Mouse (Mus musculus) forebrain, embryonic 10.5 days (tissue): Measurements from ENCODE around the gene Sh3bp1. TPM values are rescaled to one million over a fixed set of nuclear protein-coding genes. Genes with fewer than 3 reads are reported as not detected.

Experiments used
- DNase-seq: peaks from one replicate; pipeline ENCODE4 v3.0.0-alpha.2; 2017; ENCODE audit warnings: low spot score; ENCODE audit errors: extremely low spot score
- H3K27ac ChIP-seq: fragments of 300-500 bp; sonication (generic); 2 replicates; pipeline ENCODE4 v1.5.1; 2016; ENCODE audit warnings: mild to moderate bottlenecking
- H3K27me3 ChIP-seq: fragments of 300-500 bp; sonication (generic); 2 replicates; pipeline ENCODE4 v1.6.1; 2016; ENCODE audit warnings: mild to moderate bottlenecking; ENCODE audit not compliant: poor library complexity, severe bottlenecking
- H3K36me3 ChIP-seq: fragments of 300-500 bp; sonication (generic); replicated peaks from 2 replicates; pipeline ENCODE4 v1.6.1; 2016; ENCODE audit warnings: mild to moderate bottlenecking, moderate library complexity
- H3K4me1 ChIP-seq: fragments of 300-500 bp; sonication (generic); 2 replicates; pipeline ENCODE4 v1.6.1; 2016
- H3K4me3 ChIP-seq: fragments of 300-500 bp; sonication (generic); 2 replicates; pipeline ENCODE4 v1.5.1; 2016; ENCODE audit warnings: mild to moderate bottlenecking, moderate library complexity
- H3K9me3 ChIP-seq: fragments of 300-500 bp; sonication (generic); 2 replicates; pipeline ENCODE4 v1.6.1; 2016; ENCODE audit warnings: mild to moderate bottlenecking, moderate library complexity
- WGBS: fragments of 180-500 bp; shearing (Covaris S2); methylation state at CpG from one replicate; pipeline ENCODE4 v1.1.7; 2016; 5-methylcytosine and 5-hydroxymethylcytosine counted together
- polyA plus RNA-seq: library from polyadenylated mRNA; unstranded; fragments of >200 nt; fragmentation: Nextera tagmentation; extraction: Ambion mirVana; gene quantifications from 2 replicates; pipeline ENCODE4 v1.2.1, GENCODE M21; 2016

The Sh3bp1 gene
- polyA plus RNA-seq, 1 experiment from 2014 or later = 21.0 TPM

DNA sequence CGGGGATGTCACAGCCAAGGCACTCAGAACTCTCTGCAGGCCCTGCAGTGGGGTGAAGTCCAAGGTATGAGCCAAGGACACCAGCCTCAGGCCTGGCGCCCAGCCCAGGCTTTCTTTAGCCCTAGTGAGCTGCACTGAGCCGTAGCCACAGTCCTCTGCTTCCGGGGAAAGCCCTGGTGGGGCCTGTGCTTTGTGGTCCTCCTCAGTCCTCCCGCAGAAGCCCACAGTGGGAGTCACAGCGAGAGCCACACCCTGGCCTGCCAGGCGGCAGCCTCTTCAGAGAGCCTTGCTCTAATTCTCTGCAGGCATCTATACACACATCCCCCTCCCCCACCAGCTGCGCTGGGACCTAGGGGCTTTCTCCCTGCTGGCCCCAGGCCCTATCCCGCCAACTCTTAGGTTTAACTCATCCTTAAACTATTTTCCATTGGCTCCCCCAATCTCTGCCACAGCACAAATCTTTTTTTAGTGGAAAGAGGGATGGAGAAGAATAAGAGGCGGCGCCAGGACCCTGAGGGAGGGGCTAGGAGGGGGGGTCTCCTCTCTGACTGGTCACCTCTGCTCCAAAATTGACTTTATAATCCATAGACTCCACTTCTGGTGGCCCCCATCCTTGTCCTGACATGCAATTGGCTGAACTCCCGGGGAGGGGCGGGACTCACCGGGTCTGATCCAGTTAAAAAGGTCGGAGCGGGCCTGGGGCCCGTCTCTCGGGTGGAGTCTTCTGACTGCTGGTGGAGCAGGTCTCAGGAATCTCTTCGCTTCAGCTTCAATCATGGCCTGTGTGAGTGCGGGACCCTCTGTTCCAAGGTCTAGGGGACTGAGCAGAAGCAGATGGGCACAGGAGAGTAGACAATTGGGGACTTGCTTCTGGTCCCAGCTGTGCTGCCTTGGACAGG is 26.7 kb downstream of the Sh3bp1 start, which contains the start of gene Lgals1:
TSS of gene Lgals1 (plus strand) at position 705 of the 899 bp plus-strand sequence.
- peaks cover 56% of the 10 kb centered on the region for H3K4me1 ChIP-seq
- WGBS = 8% methylated on average over 20 of the region's 20 CpGs
- peak within 1 kb of the TSS; percentile 51 for H3K4me3 ChIP-seq
- peak; percentile 78 for DNase-seq
- peaks cover 12% of the 10 kb centered on the region for H3K36me3 ChIP-seq
- no peaks in the 10 kb centered on the region for H3K9me3 ChIP-seq
- peaks cover 27% of the 10 kb centered on the region for H3K27me3 ChIP-seq
- H3K27ac ChIP-seq = peak within 1 kb of the TSS; percentile 79

DNA sequence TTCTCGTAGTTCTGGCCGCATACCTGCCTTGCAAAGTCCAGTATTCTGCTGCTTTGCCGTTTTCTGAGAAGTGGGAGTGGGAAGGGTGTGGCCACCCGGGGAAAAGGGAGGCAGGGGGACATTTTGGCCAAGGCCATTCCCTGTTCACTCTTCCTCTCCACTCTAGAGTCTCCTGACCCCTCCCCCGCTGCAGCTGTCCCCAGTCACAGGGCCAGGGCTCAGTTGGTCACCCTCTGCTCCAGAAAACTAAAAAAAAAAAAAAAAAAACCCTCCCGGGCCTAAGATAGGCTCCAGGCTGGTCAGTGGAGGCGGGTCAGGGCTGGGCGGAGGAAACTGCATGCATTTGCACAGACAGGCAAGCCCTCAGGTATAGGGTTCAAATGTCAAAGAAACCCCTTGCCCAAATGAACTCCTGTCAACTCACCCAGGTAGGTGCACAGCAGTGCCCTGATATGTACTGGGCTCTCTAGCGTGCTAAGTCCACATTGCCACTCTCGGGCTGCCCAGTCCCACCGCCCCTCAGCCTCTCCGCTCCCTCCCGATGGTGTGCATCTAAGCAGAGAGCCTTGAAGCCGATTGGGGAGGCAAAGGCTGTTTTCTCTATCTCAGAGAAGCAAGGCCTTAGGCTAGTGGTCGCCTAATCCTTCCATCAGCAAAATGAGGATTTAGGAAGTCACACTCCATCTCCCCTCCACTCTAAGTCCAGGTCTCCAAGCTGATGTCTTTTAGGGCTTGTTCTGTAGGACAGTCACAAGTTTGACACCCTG is 27.6 kb downstream of the Sh3bp1 start:
- Histone ChIP-seq H3K4me1 (peaks cover 57% of the 10 kb centered on the region), H3K27ac (peak overlapping the region; percentile 79), H3K36me3 (peaks cover 12% of the 10 kb centered on the region), H3K4me3 (peak overlapping the region; percentile 51), H3K9me3 (no peaks in the 10 kb centered on the region), H3K27me3 (peaks cover 27% of the 10 kb centered on the region)
- WGBS = 20% methylated on average over 15 of the region's 15 CpGs
- no peak for DNase-seq

DNA sequence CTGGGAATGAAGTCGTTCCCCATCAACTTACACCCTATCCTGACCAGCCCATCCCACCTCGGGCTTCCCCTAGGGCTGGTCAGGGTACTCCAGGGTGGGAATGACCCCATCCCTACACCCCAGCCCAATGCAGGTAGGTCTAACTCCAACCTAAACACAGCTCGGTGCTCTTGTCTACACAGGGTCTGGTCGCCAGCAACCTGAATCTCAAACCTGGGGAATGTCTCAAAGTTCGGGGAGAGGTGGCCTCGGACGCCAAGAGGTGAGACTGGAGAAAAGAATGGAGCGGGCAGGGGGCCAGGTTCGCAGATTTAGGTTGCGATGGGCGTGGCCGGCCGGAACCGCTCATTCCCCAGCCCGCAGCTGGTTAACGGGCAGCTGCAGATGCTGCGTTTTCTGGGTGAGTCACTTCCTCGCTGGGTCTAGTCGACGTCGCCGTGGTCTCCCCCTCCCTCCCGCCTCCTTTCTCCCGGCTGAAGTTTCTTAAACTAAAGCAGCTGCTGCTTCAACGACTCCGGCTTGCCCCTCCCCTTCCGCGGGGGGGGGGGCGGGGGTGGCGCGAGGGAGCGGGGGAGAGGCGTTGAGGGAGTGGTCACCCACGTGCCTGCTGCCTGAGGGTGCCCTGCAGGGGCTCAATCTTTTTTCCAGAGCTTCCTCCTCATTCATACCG is 28.4 kb downstream of the Sh3bp1 start:
- WGBS = under 1% methylated on average over 35 of the region's 35 CpGs
- peaks cover 57% of the 10 kb centered on the region for H3K4me1 ChIP-seq
- H3K27ac ChIP-seq = peak overlapping the region; percentile 79

DNA sequence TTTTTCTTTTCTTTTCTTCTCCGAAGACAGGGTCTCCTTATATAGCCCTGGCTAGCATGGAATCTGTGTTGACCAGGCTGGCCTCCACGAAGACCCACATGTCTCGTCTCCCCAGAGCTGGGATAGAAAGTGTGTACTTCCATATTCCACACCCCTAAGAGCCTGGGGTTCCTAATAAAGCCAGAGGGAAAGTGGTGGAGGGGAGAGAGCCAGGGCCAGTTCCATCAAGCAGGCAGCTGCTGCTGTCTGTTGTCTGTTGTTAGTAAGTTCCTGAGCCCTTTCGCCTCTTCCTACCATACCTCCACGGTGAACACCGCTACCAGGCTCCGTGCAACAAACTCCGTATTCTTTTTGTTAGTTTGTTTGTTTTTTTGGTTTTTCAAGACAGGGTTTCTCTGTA is 29.0 kb downstream of the Sh3bp1 start:
- DNase-seq = no peak
- Histone ChIP-seq H3K9me3 (no peaks in the 10 kb centered on the region), H3K27ac (peak overlapping the region; percentile 79), H3K36me3 (peaks cover 12% of the 10 kb centered on the region), H3K4me3 (peak overlapping the region; percentile 51), H3K4me1 (peaks cover 51% of the 10 kb centered on the region), H3K27me3 (peaks cover 27% of the 10 kb centered on the region)
- WGBS = 51% methylated on average over 8 of the region's 8 CpGs

More for the DNA sequence above, 28.4 kb downstream of the Sh3bp1 start:
- no peaks in the 10 kb centered on the region for H3K9me3 ChIP-seq
- H3K4me3 ChIP-seq = peak overlapping the region; percentile 51
- peaks cover 27% of the 10 kb centered on the region for H3K27me3 ChIP-seq
- H3K36me3 ChIP-seq = peaks cover 12% of the 10 kb centered on the region
- DNase-seq = peak; percentile 76

DNA sequence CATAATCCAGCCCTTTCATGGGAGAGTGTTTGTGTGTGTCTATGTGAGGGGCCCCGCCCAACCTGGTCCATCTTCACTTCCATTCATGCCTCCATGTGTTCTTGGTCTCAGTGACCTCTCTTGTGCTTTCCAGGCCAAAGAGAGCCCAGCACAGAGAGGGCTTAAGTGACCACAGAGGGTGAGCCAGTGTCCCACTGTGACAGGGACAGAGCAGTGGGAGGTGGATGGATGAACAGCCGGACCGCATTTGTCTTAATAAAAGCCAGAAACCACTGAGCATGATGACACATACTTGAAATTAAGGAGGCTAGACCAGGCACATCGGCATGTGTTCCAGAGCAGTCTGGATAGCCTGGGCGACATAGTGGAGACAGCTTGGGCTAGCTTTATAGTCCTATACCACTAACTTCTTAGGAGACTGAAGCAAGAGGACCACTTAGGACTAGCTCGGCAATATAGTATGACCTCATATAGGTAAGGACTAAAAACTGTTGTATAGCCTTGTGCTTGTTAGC is 30.7 kb downstream of the Sh3bp1 start:
- Histone ChIP-seq H3K4me1 (peaks cover 44% of the 10 kb centered on the region), H3K27ac (no peak overlapping the region), H3K27me3 (peaks cover 23% of the 10 kb centered on the region), H3K4me3 (no peak overlapping the region), H3K9me3 (no peaks in the 10 kb centered on the region), H3K36me3 (peaks cover 12% of the 10 kb centered on the region)
- 88% methylated on average over 6 of the region's 6 CpGs for WGBS
- DNase-seq = no peak

DNA sequence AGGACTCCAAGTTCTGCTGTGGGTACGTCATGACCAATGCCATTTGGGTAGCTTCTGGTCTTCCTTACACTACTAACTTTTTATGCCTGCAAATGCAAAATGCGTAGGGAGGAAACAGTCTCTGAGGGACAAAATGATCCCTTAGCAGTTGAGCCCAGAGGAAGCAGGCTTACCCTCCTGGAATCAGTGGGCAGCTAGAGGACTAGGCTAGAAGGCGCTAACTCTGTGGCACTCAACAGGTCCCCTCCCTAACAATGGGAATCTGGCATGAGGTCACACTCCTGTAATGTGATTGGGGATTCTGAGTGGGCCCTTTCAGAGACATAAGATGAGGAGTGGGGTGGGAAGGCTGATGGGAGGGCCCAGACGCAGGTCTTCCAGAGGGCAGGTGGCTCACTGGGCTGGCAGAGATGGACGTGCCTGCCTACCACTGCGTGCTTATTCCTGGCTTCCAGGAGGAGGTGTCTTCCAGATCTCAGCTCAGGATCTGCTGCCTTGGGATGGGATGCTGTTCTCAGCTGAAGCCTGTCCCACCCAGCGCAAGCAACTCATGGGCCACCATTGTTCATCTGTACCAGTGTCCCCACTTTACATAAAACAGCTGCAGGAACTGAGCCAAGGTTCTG is 31.3 kb downstream of the Sh3bp1 start:
- Histone ChIP-seq H3K4me3 (no peak overlapping the region), H3K27me3 (peaks cover 16% of the 10 kb centered on the region), H3K36me3 (peaks cover 12% of the 10 kb centered on the region), H3K9me3 (no peaks in the 10 kb centered on the region), H3K4me1 (peaks cover 44% of the 10 kb centered on the region), H3K27ac (no peak overlapping the region)
- WGBS = 91% methylated on average over 7 of the region's 7 CpGs
- DNase-seq = no peak

DNA sequence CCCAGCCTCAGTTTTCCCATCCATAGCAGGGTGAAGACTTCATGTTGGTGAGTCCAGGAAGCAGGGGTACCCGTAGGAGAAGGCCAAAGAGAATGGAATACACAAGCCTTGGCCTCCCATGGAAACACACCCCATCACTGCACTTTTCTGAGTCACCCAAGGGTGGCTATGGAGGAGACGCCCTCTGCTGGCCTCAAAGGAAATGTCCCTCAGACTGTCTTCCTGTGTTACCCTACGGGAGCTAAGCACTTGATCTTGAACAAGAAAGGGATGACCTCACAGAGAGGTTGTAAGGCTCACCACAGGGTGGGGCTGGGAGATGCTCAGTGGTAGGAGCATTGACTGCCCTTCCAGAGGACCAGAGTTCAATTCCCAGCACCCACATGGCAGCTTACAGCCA is 32.0 kb downstream of the Sh3bp1 start:
- peaks cover 44% of the 10 kb centered on the region for H3K4me1 ChIP-seq
- 35% methylated on average over 3 of the region's 3 CpGs for WGBS
- no peak overlapping the region for H3K4me3 ChIP-seq
- DNase-seq = no peak
- H3K27me3 ChIP-seq = peaks cover 13% of the 10 kb centered on the region
- peaks cover 16% of the 10 kb centered on the region for H3K36me3 ChIP-seq
- H3K9me3 ChIP-seq = no peaks in the 10 kb centered on the region
- H3K27ac ChIP-seq = no peak overlapping the region

DNA sequence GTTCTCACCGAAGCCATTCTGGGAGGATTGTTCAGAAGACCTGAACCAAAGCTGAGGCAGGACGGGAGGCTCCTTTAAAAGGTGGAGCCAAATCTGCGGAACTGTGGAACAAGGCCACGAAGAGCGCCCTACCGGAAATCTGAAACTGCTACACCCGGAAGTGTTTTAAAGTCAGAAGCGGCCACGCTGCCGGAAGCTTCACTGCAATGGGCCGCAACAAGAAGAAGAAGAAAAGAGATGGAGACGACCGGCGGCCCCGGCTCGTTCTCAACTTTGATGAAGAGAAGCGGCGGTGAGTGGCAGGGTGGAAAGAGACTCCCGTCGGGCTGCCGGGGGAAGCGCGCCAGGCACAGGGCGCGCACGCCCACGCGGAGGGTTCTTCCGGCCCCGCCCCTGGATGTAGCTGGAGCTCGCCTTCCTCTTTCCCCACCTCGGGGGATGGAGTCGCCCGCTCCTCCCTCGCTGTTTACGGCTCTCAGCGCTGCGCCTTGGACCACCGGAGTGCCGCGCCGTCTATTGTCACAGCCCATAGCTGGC is 35.3 kb downstream of the Sh3bp1 start, which contains the start of gene Nol12:
TSS of gene Nol12 (plus strand) at position 150 of the 537 bp plus-strand sequence.
- peaks cover 41% of the 10 kb centered on the region for H3K36me3 ChIP-seq
- no peaks in the 10 kb centered on the region for H3K27me3 ChIP-seq
- under 1% methylated on average over 42 of the region's 42 CpGs for WGBS
- H3K4me1 ChIP-seq = peaks cover 22% of the 10 kb centered on the region
- peak; percentile 89 for DNase-seq
- H3K4me3 ChIP-seq = peak within 1 kb of the TSS; percentile 84
- H3K27ac ChIP-seq = peak within 1 kb of the TSS; percentile 92
- no peaks in the 10 kb centered on the region for H3K9me3 ChIP-seq

DNA sequence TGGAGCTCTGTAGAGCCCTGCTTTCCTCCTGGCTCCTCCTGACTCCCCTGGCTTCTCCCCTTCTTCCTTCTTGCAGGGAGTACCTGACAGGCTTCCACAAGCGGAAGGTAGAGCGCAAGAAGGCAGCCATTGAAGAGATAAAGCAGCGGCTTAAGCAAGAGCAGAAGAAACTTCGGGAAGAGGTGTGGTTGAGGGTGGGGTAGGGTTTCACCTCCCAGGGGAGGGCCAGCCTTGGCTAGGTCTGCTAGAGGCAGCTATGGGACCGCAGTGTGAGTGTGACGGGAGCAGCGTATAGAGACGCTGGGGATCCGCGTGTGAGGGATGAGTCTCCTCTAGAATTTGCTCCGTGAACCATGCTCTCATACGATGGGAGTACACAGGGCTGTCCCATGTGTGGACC is 36.8 kb downstream of the Sh3bp1 start:
- peaks cover 19% of the 10 kb centered on the region for H3K4me1 ChIP-seq
- no peaks in the 10 kb centered on the region for H3K9me3 ChIP-seq
- H3K36me3 ChIP-seq = peaks cover 53% of the 10 kb centered on the region
- 94% methylated on average over 12 of the region's 12 CpGs for WGBS
- DNase-seq = no peak
- H3K27ac ChIP-seq = 0 out of 2 replicates have a peak overlapping the region, but pooled peaks have one; percentile 92
- H3K27me3 ChIP-seq = no peaks in the 10 kb centered on the region
- peak overlapping the region; percentile 84 for H3K4me3 ChIP-seq

DNA sequence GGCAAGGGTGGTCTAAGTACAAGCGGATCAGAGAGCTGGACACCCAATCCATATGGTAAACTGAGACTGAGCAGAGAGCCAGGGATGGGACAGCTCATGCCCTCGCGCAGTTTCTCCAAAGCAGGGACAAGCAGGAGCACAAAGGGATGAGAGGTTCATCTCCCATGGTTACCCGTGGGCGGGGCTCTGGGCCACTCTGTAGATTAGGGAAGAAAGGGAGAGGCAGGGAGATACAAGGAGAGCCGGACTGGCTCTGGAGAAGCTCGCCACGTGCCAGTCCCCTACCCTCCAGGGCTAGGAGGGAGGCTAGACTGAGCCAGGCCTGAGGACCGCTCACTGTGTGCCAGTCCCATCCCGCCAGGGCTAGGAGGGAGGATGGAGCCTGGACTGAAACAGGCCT is 37.7 kb downstream of the Sh3bp1 start:
- H3K9me3 ChIP-seq = no peaks in the 10 kb centered on the region
- H3K4me3 ChIP-seq = peak overlapping the region; percentile 12; the same call in 1 of the 2 replicates
- WGBS = 87% methylated on average over 10 of the region's 10 CpGs
- no peak overlapping the region for H3K27ac ChIP-seq
- no peaks in the 10 kb centered on the region for H3K27me3 ChIP-seq
- peaks cover 20% of the 10 kb centered on the region for H3K4me1 ChIP-seq
- H3K36me3 ChIP-seq = peaks cover 61% of the 10 kb centered on the region
- no peak for DNase-seq

DNA sequence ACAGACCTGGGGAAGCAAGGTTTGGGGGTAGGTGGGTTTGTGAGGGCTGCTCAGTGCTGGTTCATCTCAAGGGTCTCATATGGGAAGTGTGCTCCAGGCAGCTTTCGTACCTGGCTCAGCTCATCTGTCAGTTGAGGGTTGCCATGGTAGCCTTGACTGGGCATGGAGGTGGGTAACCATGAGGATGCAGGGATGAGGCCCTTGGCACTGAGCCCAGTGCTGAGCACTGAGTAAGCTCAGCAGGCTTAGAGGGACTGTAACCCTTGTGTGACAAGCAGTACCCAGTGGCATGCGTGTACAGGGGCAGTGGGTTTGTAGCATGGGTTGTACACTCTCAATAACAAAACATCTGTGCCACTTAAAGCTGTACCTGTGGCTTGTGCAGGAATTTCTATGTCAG is 38.4 kb downstream of the Sh3bp1 start:
- 92% methylated on average over 2 of the region's 2 CpGs for WGBS

More for the DNA sequence above, 38.4 kb downstream of the Sh3bp1 start:
- Histone ChIP-seq H3K4me1 (peaks cover 27% of the 10 kb centered on the region), H3K9me3 (no peaks in the 10 kb centered on the region), H3K4me3 (no peak overlapping the region), H3K27ac (no peak overlapping the region), H3K27me3 (no peaks in the 10 kb centered on the region), H3K36me3 (peaks cover 61% of the 10 kb centered on the region)
- DNase-seq = no peak
